Mouse (Mus musculus): ENCODE data around the gene Abi2.

Abi2 gene

GRCm38 (mm10) chr1:60489660-60490059 lies 80.2 kb downstream of the Abi2 start:
- DNase-seq (ENCODE audit: low spot score in 2 of 2): no peak

- DNase-seq (ENCODE audit: low spot score in 2 of 2): no peak
Observed at GRCm38 (mm10) chr1:60490510-60490909, 81.1 kb downstream of the Abi2 start.

GRCm38 (mm10) chr1:60492404-60492803 lies 83.0 kb downstream of the Abi2 start:
- no peak for DNase-seq (ENCODE audit: low spot score in 2 of 2)

- DNase-seq (ENCODE audit: low spot score in 2 of 2): no peak
Observed at GRCm38 (mm10) chr1:60493421-60493820, 84.0 kb downstream of the Abi2 start.

GRCm38 (mm10) chr1:60503456-60503855 lies 94.0 kb downstream of the Abi2 start:
- no peak for DNase-seq (ENCODE audit: low spot score in 2 of 2)

GRCm38 (mm10) chr1:60510584-60510983 lies 101.2 kb downstream of the Abi2 start:
- no peak for DNase-seq (ENCODE audit: low spot score in 2 of 2)

GRCm38 (mm10) chr1:60530107-60530506 lies 120.7 kb downstream of the Abi2 start:
- DNase-seq (ENCODE audit: low spot score in 2 of 2): no peak

GRCm38 (mm10) chr1:60530636-60531035 lies 121.2 kb downstream of the Abi2 start:
- DNase-seq (ENCODE audit: low spot score in 2 of 2): no peak
